Mouse (Mus musculus) gastrocnemius, adult 18-20 months (tissue): ENCODE data around the gene Nr5a2. TPM values are rescaled to one million over a fixed set of nuclear protein-coding genes. Genes with fewer than 3 reads are reported as not detected.
A peak's percentile ranks its signal among the peaks of the same experiment; 100 is the strongest.

Experiments
- DNase-seq: peaks from one replicate; pipeline ENCODE4 v3.0.0; 2021; ENCODE audit warnings: low spot score
- total RNA-seq, 2 experiments: library from RNA; stranded (reverse); gene quantifications; 2 replicates each; pipeline ENCODE4 v1.2.3; 2021

Nr5a2 gene
- total RNA-seq, 2 experiments from 2014 or later = 0.16 to 0.21 TPM

- no peak for DNase-seq
These were observed 49.3 kb downstream of the Nr5a2 start for GRCm38 (mm10) chr1:136910741-136911593.

- no peak for DNase-seq
These were observed 50.1 kb downstream of the Nr5a2 start for GRCm38 (mm10) chr1:136910144-136910543.

- DNase-seq = no peak
These were observed 50.7 kb downstream of the Nr5a2 start for GRCm38 (mm10) chr1:136909494-136910037.

- DNase-seq = no peak
These were observed 62.1 kb downstream of the Nr5a2 start for GRCm38 (mm10) chr1:136898130-136898529.

GRCm38 (mm10) chr1:136896351-136896750 lies 63.9 kb downstream of the Nr5a2 start:
- DNase-seq = no peak

GRCm38 (mm10) chr1:136895877-136896276 lies 64.4 kb downstream of the Nr5a2 start:
- no peak for DNase-seq

GRCm38 (mm10) chr1:136894753-136895152 lies 65.5 kb downstream of the Nr5a2 start:
- no peak for DNase-seq

- DNase-seq = no peak
These were observed 67.1 kb downstream of the Nr5a2 start for GRCm38 (mm10) chr1:136893162-136893561.

- DNase-seq = no peak
These were observed 69.8 kb downstream of the Nr5a2 start for GRCm38 (mm10) chr1:136890439-136890838.

GRCm38 (mm10) chr1:136888704-136889103 lies 71.5 kb downstream of the Nr5a2 start:
- DNase-seq = no peak

GRCm38 (mm10) chr1:136886678-136887077 lies 73.6 kb downstream of the Nr5a2 start:
- no peak for DNase-seq

- DNase-seq = no peak
These were observed 76.6 kb downstream of the Nr5a2 start for GRCm38 (mm10) chr1:136883458-136884174.

- no peak for DNase-seq
These were observed 80.0 kb downstream of the Nr5a2 start for GRCm38 (mm10) chr1:136880260-136880659.

- no peak for DNase-seq
These were observed 85.2 kb downstream of the Nr5a2 start for GRCm38 (mm10) chr1:136875006-136875405.

- peak; percentile 3 for DNase-seq
These were observed 91.3 kb downstream of the Nr5a2 start for GRCm38 (mm10) chr1:136868955-136869354.

GRCm38 (mm10) chr1:136868285-136868684 lies 92.0 kb downstream of the Nr5a2 start:
- no peak for DNase-seq

GRCm38 (mm10) chr1:136866481-136867092 lies 93.7 kb downstream of the Nr5a2 start:
- DNase-seq = no peak

GRCm38 (mm10) chr1:136863209-136863608 lies 97.0 kb downstream of the Nr5a2 start:
- no peak for DNase-seq

GRCm38 (mm10) chr1:136859454-136859853 lies 100.8 kb downstream of the Nr5a2 start:
- DNase-seq = no peak

GRCm38 (mm10) chr1:136858724-136859123 lies 101.5 kb downstream of the Nr5a2 start:
- DNase-seq = no peak

- no peak for DNase-seq
These were observed 104.1 kb downstream of the Nr5a2 start for GRCm38 (mm10) chr1:136856104-136856503.

GRCm38 (mm10) chr1:136848791-136849190 lies 111.5 kb downstream of the Nr5a2 start:
- no peak for DNase-seq
